Comparison of ENCODE assay signal across 8 mouse cellular contexts in the genomic region with DNA sequence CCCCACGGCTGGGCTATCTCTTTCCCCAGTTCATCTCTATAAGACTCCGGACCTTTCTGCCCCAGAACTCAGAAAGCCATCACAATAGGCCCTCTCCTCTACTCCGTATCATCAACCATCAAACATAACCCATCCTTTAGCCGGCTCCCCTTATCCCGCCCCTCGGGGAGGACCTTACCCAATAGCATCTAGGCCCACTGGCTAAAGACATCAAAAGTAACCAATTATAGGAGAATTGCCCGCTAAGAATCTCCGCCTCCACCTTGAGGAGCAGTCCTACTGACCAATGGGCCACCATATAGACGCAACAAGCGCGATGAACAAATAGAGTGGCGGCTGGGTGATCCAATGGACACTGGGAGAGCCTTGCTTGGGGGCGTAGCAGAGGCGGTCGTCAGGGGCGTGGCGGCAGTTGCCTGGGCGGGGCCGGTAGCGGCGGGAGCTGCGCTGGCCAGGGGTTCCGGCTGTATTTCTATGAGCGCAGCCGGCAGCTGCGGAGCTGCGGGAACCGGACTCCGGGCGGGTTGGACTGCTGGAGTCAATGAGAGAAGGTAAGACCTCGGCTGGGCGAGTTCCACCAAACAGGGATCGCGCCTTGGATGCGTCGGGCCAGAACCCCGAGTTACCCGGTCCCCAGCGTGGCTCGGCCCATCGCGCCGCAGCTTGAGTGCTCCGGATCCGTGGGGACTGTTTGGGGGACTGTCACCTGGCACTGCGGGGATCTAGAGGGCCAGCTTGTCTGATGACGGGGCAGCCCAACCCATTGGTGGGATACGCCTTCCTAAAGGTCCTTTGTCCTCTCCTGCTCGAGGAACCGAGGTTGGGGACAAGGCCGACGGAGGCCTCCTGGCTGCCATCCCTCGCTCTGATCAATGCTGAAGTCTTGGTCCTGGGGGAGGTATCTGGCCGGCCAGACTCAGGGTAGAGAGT. TPM values are rescaled to one million over a fixed set of nuclear protein-coding genes. Genes with fewer than 3 reads are reported as not detected.
DNase-seq lines count a peak whose midpoint lies in the region; ATAC-seq and TF ChIP-seq lines count a peak whose summit lies in the region.

A gene (plus strand): TSS at position 411 of the 930 bp plus-strand sequence.

- peaks cover 36% of the 10 kb centered on the region for H3K4me1 ChIP-seq in hindbrain, embryonic 10.5 days (replicated peaks)
- peaks cover 10% of the 10 kb centered on the region; the same call in 1 of the 2 replicates for H3K4me1 ChIP-seq in lung, postnatal 0 days (ENCODE audit: insufficient read depth, low read depth, low read length)

- DNase-seq in MN1 (ENCODE audit: low spot score): peak; percentile 100
- peak; percentile 100 for DNase-seq in cerebellum, adult 9-10 months
- DNase-seq in hindbrain, embryonic 10.5 days (ENCODE audit: low spot score): peak; percentile 100
- DNase-seq in layer of hippocampus, adult 9-11 months: peak; percentile 99
- DNase-seq in lung, postnatal 0 days (ENCODE audit: low spot score): peak; percentile 99
- DNase-seq in ovary, postnatal 14 days (ENCODE audit: low spot score): peak; percentile 100
- DNase-seq in thymus, postnatal 14 days: peak; percentile 100

- peak; percentile 52; the same call in 1 of the 2 replicates for TF ChIP-seq EP300 in lung, postnatal 0 days (IDR thresholded peaks at IDR 0.05)

- peak within 1 kb of the TSS; percentile 92 for H3K4me3 ChIP-seq in hindbrain, embryonic 10.5 days
- H3K4me3 ChIP-seq in lung, postnatal 0 days (ENCODE audit: low read depth, low read length): peak within 1 kb of the TSS; percentile 59

- no peak for TF ChIP-seq CTCF in lung, postnatal 0 days (IDR thresholded peaks at IDR 0.05)

- no peaks in the 10 kb centered on the region for H3K9me3 ChIP-seq in hindbrain, embryonic 10.5 days
- H3K9me3 ChIP-seq in lung, postnatal 0 days (ENCODE audit: low read length): no peaks in the 10 kb centered on the region

- H3K27ac ChIP-seq in hindbrain, embryonic 10.5 days: peak within 1 kb of the TSS; percentile 93
- peak within 1 kb of the TSS; percentile 64 for H3K27ac ChIP-seq in lung, postnatal 0 days (ENCODE audit: low read length)

- peak within 1 kb of the TSS; percentile 57 for H3K9ac ChIP-seq in lung, postnatal 0 days (replicated peaks; ENCODE audit: low read depth)

- ATAC-seq in frontal cortex, adult (ENCODE audit: low TSS enrichment): peak; percentile 85
- ATAC-seq in lung, postnatal 0 days: peak; percentile 100

- H3K4me2 ChIP-seq in lung, postnatal 0 days (replicated peaks; ENCODE audit: low read depth, low read length): peak within 1 kb of the TSS; percentile 69

- no peaks in the 10 kb centered on the region for H3K27me3 ChIP-seq in hindbrain, embryonic 10.5 days (ENCODE audit: insufficient read depth, poor library complexity, severe bottlenecking)
- no peaks in the 10 kb centered on the region for H3K27me3 ChIP-seq in lung, postnatal 0 days (replicated peaks; ENCODE audit: insufficient read depth, low read length)

- H3K36me3 ChIP-seq in hindbrain, embryonic 10.5 days: no peaks in the 10 kb centered on the region
- no peaks in the 10 kb centered on the region for H3K36me3 ChIP-seq in lung, postnatal 0 days (ENCODE audit: insufficient read depth, low read length)

- WGBS in hindbrain, embryonic 10.5 days: under 1% methylated on average over 54 of the region's 54 CpGs
- WGBS in lung, postnatal 0 days: under 1% methylated on average over 54 of the region's 54 CpGs

RNA-seq across cellular contexts. Expression of the gene that starts here (rescaled TPM):
- 8.0 and 10.1 TPM in 2 replicates for polyA plus RNA-seq in hindbrain, embryonic 10.5 days (2016; fragmentation: Nextera tagmentation; extraction: Ambion mirVana)
- polyA plus RNA-seq in lung, postnatal 0 days (2015; fragmentation: Nextera tagmentation; extraction: Ambion mirVana): 22.8 and 25.2 TPM in 2 replicates

Comparison
In these comparisons a context has a peak if more than half of its experiments do, and no peak if none do; other contexts are left out.
1. Peak in every context shown above with its lines: DNase-seq, ATAC-seq, H3K4me3 ChIP-seq and H3K27ac ChIP-seq.